Comparison of ENCODE assay signal across 8 mouse cellular contexts in the genomic region with DNA sequence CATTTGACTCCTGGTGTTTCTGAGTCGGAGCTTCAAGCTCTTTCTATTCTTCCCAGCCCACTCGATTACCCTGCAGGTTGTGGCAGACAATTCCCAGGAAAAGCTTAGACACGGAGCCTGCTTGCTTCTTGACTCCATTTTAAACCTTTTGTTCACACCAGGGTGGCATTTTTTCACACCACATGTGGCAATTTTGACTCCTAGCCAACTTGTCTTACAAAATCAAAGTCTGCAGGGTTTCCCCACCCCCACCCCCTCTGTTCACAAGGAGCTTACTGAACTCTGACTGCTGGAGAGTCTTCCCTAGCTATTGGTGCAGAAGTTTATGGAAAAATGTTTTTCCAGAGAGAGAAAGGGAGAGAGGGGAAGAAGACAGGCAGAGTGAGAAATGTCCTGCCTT.
DNase-seq lines count a peak whose midpoint lies in the region; TF ChIP-seq lines count a peak whose summit lies in the region.

No protein-coding gene starts in this region.

- no peak overlapping the region for H3K27ac ChIP-seq in cerebellum, adult 2 months (ENCODE audit: insufficient read depth, low read length)

- H3K27me3 ChIP-seq in cerebellum, adult 2 months (ENCODE audit: control insufficient read depth, insufficient read depth, low read length) = no peaks in the 10 kb centered on the region

- TF ChIP-seq POLR2A in cerebellum, adult 2 months (IDR thresholded peaks at IDR 0.05; ENCODE audit: borderline replicate concordance, insufficient read depth, low read length) = no peak

- no peaks in the 10 kb centered on the region; the same call in 1 of the 2 replicates for H3K4me1 ChIP-seq in cerebellum, adult 2 months (ENCODE audit: control insufficient read depth, insufficient read depth, low read length)

- no peak for TF ChIP-seq CTCF in cerebellum, adult 2 months (IDR thresholded peaks at IDR 0.05; ENCODE audit: borderline replicate concordance, insufficient read depth, low read depth, low read length)

- 25% methylated on average over 3 of the region's 3 CpGs for WGBS in cerebellum, adult 2 months

- no peak overlapping the region for H3K4me3 ChIP-seq in cerebellum, adult 2 months (replicated peaks; ENCODE audit: insufficient read depth, low read depth, low read length)

- DNase-seq in cerebellum, adult 2 months = peak; percentile 42 to 43
- no peak for DNase-seq in cerebellum, adult 11 months
- DNase-seq in cerebellum, postnatal 10 days = peak; percentile 58 to 60
- peak; percentile 15 to 36 for DNase-seq in frontal cortex, postnatal 10 days (ENCODE audit: low spot score in 2 of 2)
- DNase-seq in kidney, postnatal 10 days = peak; percentile 42
- peak; percentile 88 for DNase-seq in mesoderm, embryonic 11.5 days (ENCODE audit: low read depth, low spot score)
- DNase-seq in telencephalon, adult 2 months (ENCODE audit: low read depth, low spot score) = peak; percentile 77
- DNase-seq in natural killer cell, adult 2 months (ENCODE audit: low spot score in 2 of 2) = no peak

Comparison
In these comparisons a context has a peak if more than half of its experiments do, and no peak if none do; other contexts are left out.
1. DNase-seq: peak in cerebellum, adult 2 months (2 of 2), cerebellum, postnatal 10 days (2 of 2), frontal cortex, postnatal 10 days (2 of 2), kidney, postnatal 10 days (single experiment), mesoderm, embryonic 11.5 days (single experiment) and telencephalon, adult 2 months (single experiment); none in cerebellum, adult 11 months (single experiment) and natural killer cell, adult 2 months (0 of 2).